Mouse (Mus musculus) macrophage (primary cell): ENCODE results near the gene Ern1. TPM values are rescaled to one million over a fixed set of nuclear protein-coding genes. Genes with fewer than 3 reads are reported as not detected.

Experiments
- H3K27ac ChIP-seq: fragments of 350-480 bp; formaldehyde crosslinking; 2 replicates; pipeline ENCODE4 v1.9.0; 2021
- H3K36me3 ChIP-seq: fragments of 350-480 bp; formaldehyde crosslinking; 2 replicates; pipeline ENCODE4 v1.9.0; 2021; ENCODE audit errors: inconsistent target
- H3K4me3 ChIP-seq: fragments of 350-480 bp; formaldehyde crosslinking; 2 replicates; pipeline ENCODE4 v1.9.0; 2021; ENCODE audit errors: inconsistent target
- H3K79me2 ChIP-seq: fragments of 350-480 bp; formaldehyde crosslinking; 2 replicates; pipeline ENCODE4 v1.9.0; 2021; ENCODE audit errors: inconsistent target
- WGBS: methylation state at CpG from one replicate; pipeline ENCODE4 v1.1.7; 2026; ENCODE audit warnings: inconsistent platforms; ENCODE audit not compliant: missing documents; 5-methylcytosine and 5-hydroxymethylcytosine counted together
- polyA plus RNA-seq: library from polyadenylated mRNA; stranded (reverse); fragments of 250-400 nt; gene quantifications from 3 replicates; pipeline ENCODE4 v1.2.4, GENCODE M21; 2018; ENCODE audit warnings: inconsistent platforms

Gene Ern1
- polyA plus RNA-seq, 1 experiment from 2014 or later, result 18.0 TPM

DNA sequence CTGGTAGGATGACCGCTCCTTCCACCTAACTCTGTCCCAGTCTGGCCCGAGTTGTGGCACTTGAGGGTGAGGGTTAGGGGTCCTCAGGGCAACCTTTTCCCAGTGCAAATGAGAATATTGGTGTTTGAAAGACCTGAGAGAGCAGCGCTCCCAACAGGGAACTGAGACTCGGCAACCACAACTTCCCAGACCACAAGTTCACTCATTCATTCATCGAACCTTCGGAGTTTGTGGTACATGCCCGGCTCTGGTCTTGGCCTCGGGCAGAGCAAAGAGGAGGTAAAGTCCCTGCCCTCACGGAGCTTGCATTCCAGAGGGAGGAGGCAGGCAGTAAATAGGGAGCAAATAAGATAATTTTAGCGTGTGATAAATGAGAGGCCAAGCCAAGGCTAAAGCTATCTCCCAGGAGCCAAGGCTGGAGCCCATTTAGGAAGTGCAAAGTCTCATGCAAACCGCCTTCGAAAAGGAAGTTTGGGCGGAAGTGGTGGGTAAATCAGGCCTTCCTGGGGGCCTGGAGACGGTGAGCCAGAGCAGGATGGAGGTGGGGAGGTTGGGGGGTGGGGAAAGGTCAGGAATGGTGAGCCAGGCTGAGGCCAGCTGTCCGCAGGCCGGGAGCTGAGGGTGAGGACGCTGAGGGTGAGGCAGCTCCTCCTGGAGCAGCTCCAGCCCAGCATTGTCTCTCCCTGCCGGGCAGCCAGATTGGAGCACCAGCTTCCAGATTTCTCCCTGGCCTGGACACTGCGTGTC, 132.1 kb downstream of the Ern1 start:
- Histone ChIP-seq H3K4me3 (no peak overlapping the region), H3K79me2 (no peaks in the 10 kb centered on the region), H3K27ac (peak overlapping the region; percentile 5), H3K36me3 (no peaks in the 10 kb centered on the region)
- 27% methylated on average over 19 of the region's 19 CpGs for WGBS

- Histone ChIP-seq H3K36me3 (no peaks in the 10 kb centered on the region), H3K79me2 (no peaks in the 10 kb centered on the region), H3K27ac (no peak overlapping the region), H3K4me3 (no peak overlapping the region)
- WGBS, result 36% methylated on average over 1 of the region's 1 CpGs
Observed at GRCm38 (mm10) chr11:106354181-106354580, 133.5 kb downstream of the Ern1 start.

DNA sequence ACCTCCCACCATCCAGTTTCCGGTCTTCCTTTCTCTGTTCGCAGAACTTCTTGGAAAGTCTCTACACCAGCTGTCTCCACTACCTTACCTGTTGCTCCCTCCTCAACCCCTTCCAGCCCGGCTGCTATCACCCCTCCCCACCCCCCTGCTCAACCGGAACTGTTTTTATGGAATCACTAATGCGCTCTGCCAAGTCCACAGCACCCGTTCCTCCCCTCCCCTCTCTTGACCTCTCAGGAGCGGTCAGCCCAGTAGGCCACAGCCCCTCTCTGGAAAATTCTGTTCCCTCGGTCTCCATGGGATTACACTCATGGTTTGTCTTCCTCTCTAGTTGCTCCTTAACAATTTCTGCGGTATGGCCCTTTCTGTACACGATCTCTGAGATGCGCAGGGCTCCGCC, 134.5 kb downstream of the Ern1 start, which contains the start of gene Scn4a:
TSS of gene Scn4a (minus strand) at position 101 of the 400 bp plus-strand sequence.
- H3K27ac ChIP-seq, result no peak within 1 kb of the TSS
- H3K36me3 ChIP-seq, result no peaks in the 10 kb centered on the region
- H3K4me3 ChIP-seq, result no peak within 1 kb of the TSS
- H3K79me2 ChIP-seq, result no peaks in the 10 kb centered on the region
- WGBS, result 93% methylated on average over 12 of the region's 12 CpGs

- Histone ChIP-seq H3K79me2 (no peaks in the 10 kb centered on the region), H3K27ac (no peak overlapping the region), H3K36me3 (no peaks in the 10 kb centered on the region), H3K4me3 (no peak overlapping the region)
- 81% methylated on average over 4 of the region's 4 CpGs for WGBS
Observed at GRCm38 (mm10) chr11:106351941-106352340, 135.7 kb downstream of the Ern1 start.

GRCm38 (mm10) chr11:106351253-106351652, 136.4 kb downstream of the Ern1 start:
- 80% methylated on average over 3 of the region's 3 CpGs for WGBS
- H3K27ac ChIP-seq, result no peak overlapping the region
- H3K4me3 ChIP-seq, result no peak overlapping the region
- no peaks in the 10 kb centered on the region for H3K36me3 ChIP-seq
- H3K79me2 ChIP-seq, result no peaks in the 10 kb centered on the region

DNA sequence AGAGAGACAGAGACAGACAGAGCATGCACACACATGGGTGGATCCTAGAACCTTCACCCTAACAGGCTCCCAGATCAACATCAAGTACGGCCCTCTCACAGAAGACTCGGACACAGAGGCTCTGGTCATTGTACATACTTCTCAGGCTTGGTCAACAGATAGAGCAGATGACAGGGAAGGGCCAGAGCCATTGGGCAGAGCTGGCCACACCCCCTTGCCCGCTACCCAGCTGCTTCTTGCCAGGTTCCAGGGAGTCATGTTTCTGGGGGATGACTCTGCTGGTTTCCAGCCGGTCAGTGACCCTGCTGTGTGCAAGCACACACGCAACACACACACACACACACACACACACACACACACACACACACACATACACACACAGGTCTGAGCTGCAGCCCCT, 136.8 kb downstream of the Ern1 start:
- Histone ChIP-seq H3K79me2 (no peaks in the 10 kb centered on the region), H3K4me3 (no peak overlapping the region), H3K36me3 (no peaks in the 10 kb centered on the region), H3K27ac (no peak overlapping the region)
- WGBS, result 92% methylated on average over 5 of the region's 5 CpGs

DNA sequence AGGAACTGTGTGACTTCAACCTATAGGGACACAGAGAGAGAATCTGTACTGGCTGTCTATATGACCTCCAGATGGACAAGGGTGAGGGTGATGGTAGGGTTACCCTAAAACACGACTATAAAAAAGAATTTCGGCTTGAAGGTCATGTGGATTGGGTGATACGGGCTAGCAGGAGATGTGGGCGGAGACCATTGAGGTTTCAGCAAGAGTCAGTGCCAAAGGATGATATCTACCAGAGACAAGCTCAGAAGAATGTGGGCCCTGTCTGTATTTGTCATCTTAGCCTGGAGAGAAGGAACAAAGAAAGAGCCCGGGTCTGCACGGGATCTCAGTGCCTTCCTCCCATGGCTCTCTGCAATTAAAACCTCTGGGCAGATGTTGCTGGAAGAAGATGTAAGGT, 137.9 kb downstream of the Ern1 start:
- no peak overlapping the region for H3K4me3 ChIP-seq
- H3K36me3 ChIP-seq, result no peaks in the 10 kb centered on the region
- no peak overlapping the region for H3K27ac ChIP-seq
- WGBS, result 92% methylated on average over 6 of the region's 6 CpGs
- no peaks in the 10 kb centered on the region for H3K79me2 ChIP-seq

DNA sequence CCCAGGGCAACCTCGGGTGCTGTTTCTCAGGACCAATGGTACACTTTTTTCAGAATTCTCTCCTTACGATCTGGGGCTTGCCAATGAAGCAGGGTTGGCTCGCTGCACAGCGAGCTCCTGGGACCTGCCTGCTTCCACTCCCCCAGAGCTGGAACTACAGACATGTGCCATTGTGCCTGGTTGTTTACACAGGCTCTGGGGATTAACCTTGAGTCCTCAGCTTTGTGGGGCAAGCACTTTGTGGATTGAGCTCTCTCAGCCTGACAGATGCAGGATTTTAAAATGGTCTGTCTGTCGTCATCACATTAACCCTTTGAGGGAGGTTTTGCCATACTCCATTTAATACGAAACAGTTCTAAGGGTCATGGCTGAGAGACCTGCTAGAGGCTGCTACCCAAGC, 142.7 kb downstream of the Ern1 start:
- no peak overlapping the region for H3K4me3 ChIP-seq
- H3K36me3 ChIP-seq, result no peaks in the 10 kb centered on the region
- H3K27ac ChIP-seq, result no peak overlapping the region
- H3K79me2 ChIP-seq, result no peaks in the 10 kb centered on the region
- 87% methylated on average over 6 of the region's 6 CpGs for WGBS

Other genes starting within 250 kb of the Ern1 start
- 20.8 to 53.8 TPM (median 38.8 TPM) in 3 replicates for gene Ftsj3, start 231.8 kb downstream of the Ern1 start, polyA plus RNA-seq
- 96.6 to 162 TPM (median 102 TPM) in 3 replicates for gene Psmc5, start 231.7 kb downstream of the Ern1 start, polyA plus RNA-seq
- gene Smarcd2, start 214.9 kb downstream of the Ern1 start, polyA plus RNA-seq, result 54.1 to 59.1 TPM (median 55.6 TPM) in 3 replicates
- 0.10 to 0.28 TPM (median 0.15 TPM) in 3 replicates for gene Tcam1, start 211.2 kb downstream of the Ern1 start, polyA plus RNA-seq
- not detected in 3 replicates for gene Gh, start 186.0 kb downstream of the Ern1 start, polyA plus RNA-seq
- gene Cd79b, start 173.1 kb downstream of the Ern1 start, polyA plus RNA-seq, result 1.9 to 4.4 TPM (median 2.9 TPM) in 3 replicates
- 0.03 TPM in 1 of 3 replicates, not detected in the others for gene Scn4a, start 134.6 kb downstream of the Ern1 start, polyA plus RNA-seq
- gene Prr29, start 122.4 kb downstream of the Ern1 start, polyA plus RNA-seq, result not detected in 3 replicates
- 4.3 to 7.9 TPM (median 7.0 TPM) in 3 replicates for gene Icam2, start 99.8 kb downstream of the Ern1 start, polyA plus RNA-seq
- 25.1 to 36.4 TPM (median 27.4 TPM) in 3 replicates for gene Tex2, start 125.6 kb upstream of the Ern1 start, polyA plus RNA-seq